Mouse (Mus musculus): ENCODE results near the gene Aire.

Gene Aire

GRCm38 (mm10) chr10:78043406-78043836, at the start of gene Aire:
Gene Aire, minus strand, starts transcription at chr10:78043610.
- DNase-seq (ENCODE audit: low read depth, low spot score), result peak; percentile 65

GRCm38 (mm10) chr10:78092725-78093029, 49.3 kb upstream of the Aire start:
- no peak for DNase-seq (ENCODE audit: low read depth, low spot score)

- no peak for DNase-seq (ENCODE audit: low read depth, low spot score)
Measured at GRCm38 (mm10) chr10:78091865-78092724, 48.7 kb upstream of the Aire start.

- no peak for DNase-seq (ENCODE audit: low read depth, low spot score)
Measured at GRCm38 (mm10) chr10:78090706-78091491, 47.5 kb upstream of the Aire start.

- DNase-seq (ENCODE audit: low read depth, low spot score), result no peak
Measured at GRCm38 (mm10) chr10:78090246-78090645, 46.8 kb upstream of the Aire start.

- no peak for DNase-seq (ENCODE audit: low read depth, low spot score)
Measured at GRCm38 (mm10) chr10:78087101-78087511, 43.7 kb upstream of the Aire start.

- no peak for DNase-seq (ENCODE audit: low read depth, low spot score)
Measured at GRCm38 (mm10) chr10:78086444-78087061, 43.1 kb upstream of the Aire start.

GRCm38 (mm10) chr10:78085711-78086110, 42.3 kb upstream of the Aire start:
- DNase-seq (ENCODE audit: low read depth, low spot score), result no peak

- DNase-seq (ENCODE audit: low read depth, low spot score), result no peak
Measured at GRCm38 (mm10) chr10:78084073-78084472, 40.7 kb upstream of the Aire start.

- DNase-seq (ENCODE audit: low read depth, low spot score), result no peak
Measured at GRCm38 (mm10) chr10:78079955-78080591, 36.7 kb upstream of the Aire start.

GRCm38 (mm10) chr10:78078276-78078675, 34.9 kb upstream of the Aire start:
- DNase-seq (ENCODE audit: low read depth, low spot score), result no peak

GRCm38 (mm10) chr10:78077862-78078261, 34.5 kb upstream of the Aire start:
- no peak for DNase-seq (ENCODE audit: low read depth, low spot score)

GRCm38 (mm10) chr10:78074977-78075376, 31.6 kb upstream of the Aire start:
- DNase-seq (ENCODE audit: low read depth, low spot score), result no peak

GRCm38 (mm10) chr10:78074151-78074550, 30.7 kb upstream of the Aire start:
- DNase-seq (ENCODE audit: low read depth, low spot score), result no peak

- DNase-seq (ENCODE audit: low read depth, low spot score), result peak; percentile 46
Measured at GRCm38 (mm10) chr10:78069101-78070011, 25.9 kb upstream of the Aire start, which contains the start of gene Icosl. Gene Icosl, plus strand, starts transcription at chr10:78069302.

GRCm38 (mm10) chr10:78068541-78068940, 25.1 kb upstream of the Aire start:
- DNase-seq (ENCODE audit: low read depth, low spot score), result peak; percentile 4

GRCm38 (mm10) chr10:78067226-78067625, 23.8 kb upstream of the Aire start:
- no peak for DNase-seq (ENCODE audit: low read depth, low spot score)

- no peak for DNase-seq (ENCODE audit: low read depth, low spot score)
Measured at GRCm38 (mm10) chr10:78063122-78063521, 19.7 kb upstream of the Aire start.

GRCm38 (mm10) chr10:78057056-78057455, 13.6 kb upstream of the Aire start:
- DNase-seq (ENCODE audit: low read depth, low spot score), result no peak
